Mouse (Mus musculus) hindbrain, embryonic 16.5 days (tissue): ENCODE data around the gene Akr1c6. TPM values are rescaled to one million over a fixed set of nuclear protein-coding genes. Genes with fewer than 3 reads are reported as not detected.
"Not testable (repeated sequence)": the region's sequence is repeated elsewhere in the genome, so short reads cannot be mapped to it uniquely, and the experiment has no call there.

ENCODE experiments used
- ATAC-seq: fragments of 200-750 bp; cut with Nextera tagmentation; 2 replicates; pipeline ENCODE4 v1.8.0; 2017; ENCODE audit warnings: moderate TSS enrichment, moderate library complexity
- H3K27ac ChIP-seq: fragments of 300-500 bp; sonication (generic); 2 replicates; pipeline ENCODE4 v1.5.1; 2014; ENCODE audit warnings: low read depth, mild to moderate bottlenecking, control low read depth, low read length, moderate library complexity
- H3K27me3 ChIP-seq: fragments of 300-500 bp; sonication (generic); replicated peaks from 2 replicates; pipeline ENCODE4 v1.6.1; 2014; ENCODE audit warnings: low read length; ENCODE audit not compliant: control insufficient read depth, insufficient read depth
- H3K36me3 ChIP-seq: fragments of 300-500 bp; sonication (generic); 2 replicates; pipeline ENCODE4 v1.6.1; 2014; ENCODE audit warnings: mild to moderate bottlenecking, low read length, moderate library complexity, mixed read lengths; ENCODE audit not compliant: control insufficient read depth, insufficient read depth
- H3K4me1 ChIP-seq: fragments of 300-500 bp; sonication (generic); 2 replicates; pipeline ENCODE4 v1.6.1; 2014; ENCODE audit warnings: low read depth, low read length; ENCODE audit not compliant: control insufficient read depth, insufficient read depth
- H3K4me2 ChIP-seq: fragments of 300-500 bp; sonication (generic); 2 replicates; pipeline ENCODE4 v1.6.1; 2014; ENCODE audit warnings: mild to moderate bottlenecking, low read length, control low read depth, moderate library complexity
- H3K4me3 ChIP-seq: fragments of 300-500 bp; sonication (generic); 2 replicates; pipeline ENCODE4 v1.5.1; 2014; ENCODE audit warnings: mild to moderate bottlenecking, low read length, control low read depth, moderate library complexity
- H3K9ac ChIP-seq: fragments of 300-500 bp; sonication (generic); 2 replicates; pipeline ENCODE4 v1.6.1; 2014; ENCODE audit warnings: low read depth, mild to moderate bottlenecking, control low read depth, low read length, moderate library complexity
- H3K9me3 ChIP-seq: fragments of 300-500 bp; sonication (generic); 2 replicates; pipeline ENCODE4 v1.6.1; 2014; ENCODE audit warnings: mild to moderate bottlenecking, low read length, moderate library complexity; ENCODE audit not compliant: control insufficient read depth
- WGBS: fragments of 180-500 bp; shearing (Covaris S2); extraction: QIAGEN DNeasy Blood & Tissue Kit; methylation state at CpG from one replicate; pipeline ENCODE4 v1.1.7; 2014; 5-methylcytosine and 5-hydroxymethylcytosine counted together
- polyA plus RNA-seq: library from polyadenylated mRNA; unstranded; fragments of >200 nt; fragmentation: Nextera tagmentation; extraction: Ambion mirVana; gene quantifications from 2 replicates; pipeline ENCODE4 v1.2.1, GENCODE M21; 2015

Gene Akr1c6
- not detected in 2 replicates for polyA plus RNA-seq

- Histone ChIP-seq H3K27me3 (no peaks in the 10 kb centered on the region), H3K36me3 (no peaks in the 10 kb centered on the region), H3K4me3 (no peak within 1 kb of the TSS), H3K4me2 (no peak within 1 kb of the TSS), H3K27ac (no peak within 1 kb of the TSS), H3K9ac (no peak within 1 kb of the TSS), H3K4me1 (no peaks in the 10 kb centered on the region), H3K9me3 (no peaks in the 10 kb centered on the region)
- no peak for ATAC-seq
Observed at GRCm38 (mm10) chr13:4434006-4434405, at the start of gene Akr1c6. Gene Akr1c6, plus strand, starts transcription at chr13:4434306.

GRCm38 (mm10) chr13:4384918-4385317, 49.2 kb upstream of the Akr1c6 start:
- Histone ChIP-seq H3K36me3 (no peaks in the 10 kb centered on the region), H3K4me2 (no peak overlapping the region), H3K4me1 (no peaks in the 10 kb centered on the region), H3K4me3 (no peak overlapping the region), H3K9me3 (no peaks in the 10 kb centered on the region), H3K27ac (no peak overlapping the region), H3K27me3 (no peaks in the 10 kb centered on the region), H3K9ac (no peak overlapping the region)
- no peak for ATAC-seq
- 68% methylated on average over 1 of the region's 1 CpGs for WGBS

DNA sequence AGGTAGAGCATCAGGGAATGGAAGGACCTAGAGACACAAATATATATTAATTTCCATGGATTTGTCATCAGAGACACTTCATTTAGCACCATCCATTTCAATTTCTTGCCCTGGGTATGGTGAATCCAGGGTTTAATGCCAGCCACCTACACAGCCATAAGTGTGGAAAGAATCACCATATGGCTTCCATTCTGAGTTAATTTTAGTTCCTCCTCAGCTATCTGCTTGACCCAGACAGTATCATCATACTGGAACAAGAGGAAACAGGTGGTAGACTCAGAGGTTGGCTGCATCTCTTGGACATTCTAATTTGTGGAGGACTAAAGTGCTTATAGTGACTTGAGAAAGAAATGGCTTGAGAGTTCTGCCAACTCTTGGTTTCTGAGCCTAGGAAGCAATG, 48.6 kb upstream of the Akr1c6 start:
- Histone ChIP-seq H3K27ac (no peak overlapping the region), H3K4me1 (no peaks in the 10 kb centered on the region), H3K9ac (no peak overlapping the region), H3K4me2 (no peak overlapping the region), H3K4me3 (no peak overlapping the region), H3K36me3 (no peaks in the 10 kb centered on the region), H3K9me3 (no peaks in the 10 kb centered on the region), H3K27me3 (no peaks in the 10 kb centered on the region)
- no peak for ATAC-seq

GRCm38 (mm10) chr13:4388762-4389446, 45.2 kb upstream of the Akr1c6 start:
- Histone ChIP-seq H3K4me2 (no peak overlapping the region), H3K27me3 (no peaks in the 10 kb centered on the region), H3K27ac (no peak overlapping the region), H3K9ac (no peak overlapping the region), H3K4me3 (no peak overlapping the region), H3K9me3 (no peaks in the 10 kb centered on the region), H3K36me3 (no peaks in the 10 kb centered on the region), H3K4me1 (no peaks in the 10 kb centered on the region)
- 69% methylated on average over 2 of the region's 2 CpGs for WGBS
- ATAC-seq: no peak

- H3K36me3 ChIP-seq, H3K27ac ChIP-seq, H3K4me2 ChIP-seq, H3K4me1 ChIP-seq, H3K27me3 ChIP-seq, H3K9me3 ChIP-seq, ATAC-seq, H3K9ac ChIP-seq, H3K4me3 ChIP-seq: not testable (repeated sequence)
- WGBS: 77% methylated on average over 1 of the region's 1 CpGs
Observed at GRCm38 (mm10) chr13:4400360-4400759, 33.7 kb upstream of the Akr1c6 start.

DNA sequence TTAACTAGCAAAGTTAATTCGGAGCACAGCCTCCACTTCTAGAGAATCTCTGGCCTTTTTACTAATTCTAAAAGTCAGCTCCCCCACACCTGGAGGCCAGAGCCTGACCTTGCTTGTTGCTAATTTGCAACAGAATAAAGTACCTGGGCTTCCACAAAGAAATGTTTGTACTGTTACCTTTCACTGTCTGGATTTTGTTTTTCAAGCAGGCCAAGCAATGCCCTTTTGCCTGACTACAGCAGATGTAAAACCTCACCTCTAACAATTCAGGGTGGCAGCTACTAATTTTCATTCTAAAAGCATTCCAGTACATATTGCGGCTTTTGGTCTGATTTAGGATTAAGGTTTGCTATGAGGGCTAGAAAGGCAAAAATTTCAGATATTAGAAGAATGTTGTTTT, 33.3 kb upstream of the Akr1c6 start:
- Histone ChIP-seq H3K9me3 (peaks cover 3% of the 10 kb centered on the region; the same call in 1 of the 2 replicates), H3K4me2 (no peak overlapping the region), H3K27ac (no peak overlapping the region), H3K27me3 (no peaks in the 10 kb centered on the region), H3K36me3 (no peaks in the 10 kb centered on the region), H3K4me1 (no peaks in the 10 kb centered on the region), H3K4me3 (no peak overlapping the region), H3K9ac (no peak overlapping the region)
- 94% methylated on average over 2 of the region's 2 CpGs for WGBS
- no peak for ATAC-seq

DNA sequence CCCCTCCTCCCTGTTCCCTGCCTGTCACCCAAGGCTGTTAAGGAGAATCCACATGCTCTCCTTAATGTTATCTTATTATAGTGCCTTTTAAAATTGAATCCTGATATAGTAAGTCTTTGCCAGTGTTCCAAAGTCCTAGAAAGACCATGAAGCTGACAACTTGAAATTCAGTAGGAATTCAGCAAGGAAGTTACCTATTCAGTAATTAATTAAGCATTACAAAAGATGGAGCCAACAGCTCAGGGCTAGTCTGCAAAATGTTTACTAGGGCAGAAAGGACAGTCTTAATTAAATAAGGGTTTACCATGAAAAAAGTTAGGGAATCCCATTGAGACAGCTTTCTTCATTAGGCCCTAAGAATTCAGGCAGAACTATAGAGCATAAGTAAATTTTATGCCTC, 31.9 kb upstream of the Akr1c6 start:
- no peak overlapping the region for H3K4me2 ChIP-seq

GRCm38 (mm10) chr13:4404726-4405125, 29.4 kb upstream of the Akr1c6 start:
- Histone ChIP-seq H3K9me3 (no peaks in the 10 kb centered on the region; the same call in 1 of the 2 replicates), H3K4me2 (no peak overlapping the region), H3K27me3 (no peaks in the 10 kb centered on the region), H3K27ac (no peak overlapping the region), H3K36me3 (no peaks in the 10 kb centered on the region), H3K4me1 (no peaks in the 10 kb centered on the region), H3K9ac (no peak overlapping the region), H3K4me3 (no peak overlapping the region)
- no peak for ATAC-seq

More for the DNA sequence above, 31.9 kb upstream of the Akr1c6 start:
- no peaks in the 10 kb centered on the region for H3K4me1 ChIP-seq
- no peaks in the 10 kb centered on the region for H3K36me3 ChIP-seq
- H3K27ac ChIP-seq: no peak overlapping the region
- H3K9me3 ChIP-seq: peaks cover 3% of the 10 kb centered on the region; the same call in 1 of the 2 replicates
- H3K27me3 ChIP-seq: no peaks in the 10 kb centered on the region
- H3K4me3 ChIP-seq: no peak overlapping the region
- no peak for ATAC-seq
- no peak overlapping the region for H3K9ac ChIP-seq

DNA sequence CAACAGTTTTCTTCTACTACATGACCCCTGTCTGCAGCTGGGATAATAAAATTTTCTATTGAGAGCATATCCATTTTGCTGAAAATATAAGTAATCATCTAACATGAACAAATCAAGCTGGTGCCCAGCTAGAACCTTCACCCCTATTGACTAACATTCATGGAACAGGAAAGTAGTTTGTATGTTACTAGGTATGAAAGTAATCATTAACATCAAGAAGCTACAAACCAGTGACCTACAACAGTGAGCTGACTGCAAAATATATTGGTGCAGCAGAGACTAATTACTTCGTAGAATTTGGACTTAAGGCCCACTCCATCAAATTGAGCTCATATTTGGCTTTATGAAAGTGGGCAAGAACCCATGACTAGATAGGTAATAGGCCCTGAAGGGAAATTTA, 27.3 kb upstream of the Akr1c6 start:
- no peaks in the 10 kb centered on the region for H3K9me3 ChIP-seq
- no peak overlapping the region for H3K4me3 ChIP-seq
- H3K27ac ChIP-seq: no peak overlapping the region
- no peaks in the 10 kb centered on the region for H3K4me1 ChIP-seq
- H3K4me2 ChIP-seq: no peak overlapping the region
- ATAC-seq: no peak
- H3K27me3 ChIP-seq: no peaks in the 10 kb centered on the region
- WGBS: 84% methylated on average over 1 of the region's 1 CpGs
- H3K36me3 ChIP-seq: no peaks in the 10 kb centered on the region
- no peak overlapping the region for H3K9ac ChIP-seq

GRCm38 (mm10) chr13:4428558-4428957, 5.5 kb upstream of the Akr1c6 start:
- Histone ChIP-seq H3K4me1 (no peaks in the 10 kb centered on the region), H3K9me3 (no peaks in the 10 kb centered on the region), H3K27me3 (no peaks in the 10 kb centered on the region), H3K27ac (no peak overlapping the region), H3K4me2 (no peak overlapping the region), H3K4me3 (no peak overlapping the region), H3K9ac (no peak overlapping the region), H3K36me3 (no peaks in the 10 kb centered on the region)
- WGBS: 91% methylated on average over 2 of the region's 2 CpGs
- ATAC-seq: no peak
